Mouse (Mus musculus): ENCODE results near the gene Ccdc103. TPM values are rescaled to one million over a fixed set of nuclear protein-coding genes. Genes with fewer than 3 reads are reported as not detected.

Ccdc103 gene
- total RNA-seq, 2 experiments from 2014 or later: 1.5 to 2.2 TPM

GRCm38 (mm10) chr11:102888135-102888534 lies 7.1 kb downstream of the Ccdc103 start:
- DNase-seq (ENCODE audit: low spot score in 2 of 2): peak; percentile 57 to 82

- no peak for DNase-seq (ENCODE audit: low spot score in 2 of 2)
Measured at GRCm38 (mm10) chr11:102890096-102890495, 9.1 kb downstream of the Ccdc103 start.

- DNase-seq (ENCODE audit: low spot score in 2 of 2): no peak
Measured at GRCm38 (mm10) chr11:102893015-102893651, 12.1 kb downstream of the Ccdc103 start.

- no peak for DNase-seq (ENCODE audit: low spot score in 2 of 2)
Measured at GRCm38 (mm10) chr11:102894716-102895115, 13.7 kb downstream of the Ccdc103 start.

GRCm38 (mm10) chr11:102895779-102896178 lies 14.8 kb downstream of the Ccdc103 start:
- DNase-seq (ENCODE audit: low spot score in 2 of 2): no peak

- DNase-seq (ENCODE audit: low spot score in 2 of 2): no peak
Measured at GRCm38 (mm10) chr11:102896641-102897040, 15.6 kb downstream of the Ccdc103 start.

- DNase-seq (ENCODE audit: low spot score in 2 of 2): peak in 1 of 2 experiments; percentile 56
Measured at GRCm38 (mm10) chr11:102898408-102898807, 17.4 kb downstream of the Ccdc103 start.

GRCm38 (mm10) chr11:102900763-102901162 lies 19.8 kb downstream of the Ccdc103 start, which contains the start of gene Gfap:
Gene Gfap, minus strand, starts transcription at chr11:102900912.
- DNase-seq (ENCODE audit: low spot score in 2 of 2): peak; percentile 61 to 86

- no peak for DNase-seq (ENCODE audit: low spot score in 2 of 2)
Measured at GRCm38 (mm10) chr11:102901199-102901598, 20.2 kb downstream of the Ccdc103 start.

GRCm38 (mm10) chr11:102902107-102902506 lies 21.1 kb downstream of the Ccdc103 start:
- DNase-seq (ENCODE audit: low spot score in 2 of 2): no peak

GRCm38 (mm10) chr11:102903654-102904053 lies 22.6 kb downstream of the Ccdc103 start:
- DNase-seq (ENCODE audit: low spot score in 2 of 2): no peak

- DNase-seq (ENCODE audit: low spot score in 2 of 2): no peak
Measured at GRCm38 (mm10) chr11:102911376-102911775, 30.4 kb downstream of the Ccdc103 start.

GRCm38 (mm10) chr11:102915380-102915779 lies 34.4 kb downstream of the Ccdc103 start:
- DNase-seq (ENCODE audit: low spot score in 2 of 2): no peak

GRCm38 (mm10) chr11:102918077-102918476 lies 37.1 kb downstream of the Ccdc103 start:
- DNase-seq (ENCODE audit: low spot score in 2 of 2): no peak

GRCm38 (mm10) chr11:102921491-102921890 lies 40.5 kb downstream of the Ccdc103 start:
- DNase-seq (ENCODE audit: low spot score in 2 of 2): no peak

GRCm38 (mm10) chr11:102924557-102925350 lies 43.8 kb downstream of the Ccdc103 start, which contains the start of gene Kif18b:
Gene Kif18b, minus strand, starts transcription at chr11:102925124.
- peak; percentile 85 to 95 for DNase-seq (ENCODE audit: low spot score in 2 of 2)

GRCm38 (mm10) chr11:102925351-102925717 lies 44.3 kb downstream of the Ccdc103 start:
- DNase-seq (ENCODE audit: low spot score in 2 of 2): no peak

GRCm38 (mm10) chr11:102930672-102931071 lies 49.7 kb downstream of the Ccdc103 start:
- DNase-seq (ENCODE audit: low spot score in 2 of 2): no peak

Data from layer of hippocampus, adult 18-20 months (tissue).